Mouse (Mus musculus): ENCODE measurements around the gene Dthd1. TPM values are rescaled to one million over a fixed set of nuclear protein-coding genes. Genes with fewer than 3 reads are reported as not detected.

Gene Dthd1
- 1.2 TPM for polyA plus RNA-seq (2014; fragmentation: Illumina TruSeq; extraction: RNeasy Lipid Tissue Mini Kit (QIAGEN cat#74804); ENCODE audit: low read depth, low replicate concordance)

DNA sequence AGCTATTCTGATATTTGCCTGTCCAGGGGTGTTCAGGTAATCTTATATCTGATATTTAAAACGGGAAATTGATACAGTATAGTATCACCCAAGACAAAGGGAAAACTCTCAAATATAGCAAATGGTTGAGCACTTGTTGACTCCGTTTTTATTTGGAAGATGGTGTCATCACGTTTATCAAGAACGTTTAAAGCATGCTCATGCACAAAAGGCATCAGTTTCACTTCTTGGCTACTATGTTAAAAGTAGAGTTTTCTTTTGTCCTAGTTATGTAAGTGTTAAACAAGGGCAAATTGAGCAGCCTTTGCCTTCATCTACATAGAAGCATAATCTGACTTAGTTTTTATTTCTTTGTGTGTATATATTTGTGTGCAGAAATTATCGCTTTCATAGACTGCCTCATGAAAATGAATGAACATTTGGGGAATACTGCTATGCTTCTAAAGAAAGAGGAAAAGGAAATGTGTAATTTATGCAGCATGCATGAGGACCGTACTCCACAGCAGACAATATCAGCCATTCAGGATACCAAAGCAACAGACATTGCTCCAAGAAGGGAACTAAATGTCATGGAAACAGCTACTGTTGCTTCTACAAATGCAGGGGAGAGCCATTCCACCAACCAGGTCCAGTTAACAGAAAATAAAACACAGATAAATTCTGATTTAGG is at the start of gene Dthd1:
Dthd1 (plus strand) TSS at position 422 of the 670 bp plus-strand sequence.

DNA sequence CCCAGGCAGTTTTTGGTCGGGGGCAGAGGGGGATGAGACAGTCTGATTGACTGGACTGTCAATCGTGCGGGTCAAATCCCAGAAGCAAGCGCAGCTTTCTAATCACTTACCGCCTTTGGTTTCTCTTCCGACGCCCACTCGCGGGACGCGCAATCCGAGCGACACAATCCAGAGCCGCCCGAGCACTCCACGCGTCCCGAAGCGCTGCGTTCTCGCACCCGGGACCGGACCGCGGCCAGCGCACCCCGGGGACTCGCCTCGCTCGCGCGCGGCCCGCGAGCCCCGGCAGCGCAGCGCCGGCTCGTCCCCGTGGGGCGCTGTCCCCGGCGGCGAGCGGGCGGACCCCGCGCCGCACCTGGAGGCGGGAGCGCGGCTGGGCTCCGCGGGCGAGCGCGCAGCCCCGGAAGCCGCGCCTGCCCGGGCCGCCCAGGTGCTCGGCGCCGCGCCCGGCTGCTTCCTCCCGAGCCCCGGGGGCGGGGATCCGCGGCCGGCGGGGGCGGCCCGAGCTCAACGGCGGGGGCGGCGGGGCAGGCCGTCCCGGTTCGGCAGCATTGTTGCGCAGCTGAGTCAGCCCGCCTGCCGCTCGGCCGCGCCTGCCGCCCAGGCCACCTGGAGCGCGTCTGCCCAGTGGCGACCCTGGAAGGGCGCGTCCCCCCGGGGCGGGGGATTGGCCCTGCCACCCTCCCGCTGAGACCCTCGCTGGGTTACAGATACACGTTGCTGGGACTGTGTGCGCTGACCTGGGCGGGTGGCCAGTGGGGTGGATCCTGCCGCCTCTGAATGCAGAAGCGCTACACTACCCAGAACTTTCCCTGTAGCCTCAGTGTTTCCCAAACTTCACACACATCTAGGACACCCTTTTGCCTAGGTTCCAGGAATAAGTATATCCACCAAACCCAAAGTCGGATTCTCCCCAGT is 47.6 kb upstream of the Dthd1 start, which contains the start of gene Arap2:
Arap2 (minus strand) TSS at position 376 of the 918 bp plus-strand sequence.

Other genes with a start within 250 kb of the Dthd1 start
- 149 TPM for gene Arap2, start 47.7 kb upstream of the Dthd1 start, polyA plus RNA-seq (2014; fragmentation: Illumina TruSeq; extraction: RNeasy Lipid Tissue Mini Kit (QIAGEN cat#74804); ENCODE audit: low read depth, low replicate concordance)